Mouse (Mus musculus): ENCODE results near the gene Nol10.

DNA sequence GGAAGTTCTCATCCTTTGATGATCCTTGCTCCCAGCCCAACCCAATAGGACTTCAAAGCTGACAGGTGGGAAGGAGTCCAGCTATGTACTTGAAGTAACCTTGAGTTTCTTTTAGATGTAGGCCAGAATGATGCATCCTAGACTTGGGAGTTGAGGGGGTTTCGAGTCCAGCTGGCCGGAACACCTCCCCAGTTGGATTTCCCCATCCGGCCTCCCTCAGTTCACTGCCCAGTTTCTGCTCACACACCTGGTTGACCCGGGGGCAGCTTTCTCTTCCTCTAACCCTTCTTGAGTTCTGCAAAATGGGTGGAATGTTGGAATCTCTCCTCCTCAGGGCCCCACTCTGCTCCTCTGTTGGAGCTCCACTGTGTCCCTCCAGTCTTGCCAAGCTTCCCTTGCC, 85.5 kb downstream of the Nol10 start:
- TF ChIP-seq EP300 (IDR thresholded peaks at IDR 0.05; ENCODE audit: low read depth) (no peak), CTCF (IDR thresholded peaks at IDR 0.05; ENCODE audit: low read depth) (no peak)
